Mouse (Mus musculus) kidney, adult 2 months (tissue): ENCODE data around the gene Rnf114.

ENCODE experiments used
- CTCF ChIP-seq: fragments of 200-500 bp; conservative IDR thresholded peaks from 2 replicates; pipeline ENCODE4 v1.5.1; 2011; ENCODE audit warnings: low read depth, mild to moderate bottlenecking, control low read depth, low read length, moderate library complexity, mixed read lengths; ENCODE audit not compliant: insufficient read depth, insufficient read length
- POLR2A ChIP-seq: fragments of 200-500 bp; IDR thresholded peaks from one replicate; pipeline ENCODE4 v1.6.1; 2011; ENCODE audit warnings: low read depth, low read length, control low read depth

GRCm38 (mm10) chr2:167533880-167534279, 41.4 kb downstream of the Rnf114 start:
- no peak for TF ChIP-seq POLR2A
- no peak for TF ChIP-seq CTCF
